Mouse (Mus musculus): ENCODE results near the gene Arpc3. TPM values are rescaled to one million over a fixed set of nuclear protein-coding genes. Genes with fewer than 3 reads are reported as not detected.

Gene Arpc3
- total RNA-seq, 2 experiments from 2014 or later = 99.6 to 103 TPM

GRCm38 (mm10) chr5:122460656-122461055 lies 69.0 kb downstream of the Arpc3 start:
- intact Hi-C loops (cut with DNase I) = no loop called here
- DNase-seq = no peak

- no peak for DNase-seq
- intact Hi-C loops (cut with DNase I) = no loop called here
Measured at GRCm38 (mm10) chr5:122461431-122461830, 69.8 kb downstream of the Arpc3 start.

Other genes with a start within 250 kb of the Arpc3 start
- gene Ppp1cc, start 233.6 kb upstream of the Arpc3 start, total RNA-seq (2021) = 100 to 1,000 TPM; 118 to 125 TPM
- 1 to 10 TPM; 1.4 to 1.7 TPM for gene Hvcn1, start 185.1 kb upstream of the Arpc3 start, total RNA-seq (2021)
- gene Tctn1, start 127.4 kb upstream of the Arpc3 start, total RNA-seq (2021) = 1 to 10 TPM; 4.3 to 4.6 TPM
- 10 to 100 TPM; 89.5 to 98.4 TPM for gene Pptc7, start 107.5 kb upstream of the Arpc3 start, total RNA-seq (2021)
- gene Rad9b, start 37.6 kb upstream of the Arpc3 start, total RNA-seq (2021) = under 1 TPM; 0.57 to 0.94 TPM
- 10 to 100 TPM; 94.4 to 97.5 TPM for gene Vps29, start 37.5 kb upstream of the Arpc3 start, total RNA-seq (2021)
- gene Gpn3, start 20.0 kb upstream of the Arpc3 start, total RNA-seq (2021) = 10 to 100 TPM; 26.6 to 30.6 TPM
- gene Fam216a, start 19.5 kb upstream of the Arpc3 start, total RNA-seq (2021) = 10 to 100 TPM; 11.7 to 14.7 TPM
- 10 to 100 TPM; 31.7 to 35.1 TPM for gene Anapc7, start 29.8 kb downstream of the Arpc3 start, total RNA-seq (2021)
- gene Atp2a2, start 110.3 kb downstream of the Arpc3 start, total RNA-seq (2021) = over 10,000 TPM; 11,843 to 11,873 TPM
- gene Ift81, start 222.6 kb downstream of the Arpc3 start, total RNA-seq (2021) = 10 to 100 TPM; 66.7 to 71.1 TPM